Mouse (Mus musculus): ENCODE data around the gene Tdgf1.

The Tdgf1 gene

GRCm38 (mm10) chr9:110914631-110915236 is 31.2 kb downstream of the Tdgf1 start:
- DNase-seq (ENCODE audit: low spot score in 2 of 2) = no peak

GRCm38 (mm10) chr9:110909371-110909967 is 36.5 kb downstream of the Tdgf1 start:
- DNase-seq (ENCODE audit: low spot score in 2 of 2) = no peak

GRCm38 (mm10) chr9:110908631-110909016 is 37.3 kb downstream of the Tdgf1 start:
- DNase-seq (ENCODE audit: low spot score in 2 of 2) = no peak

GRCm38 (mm10) chr9:110907838-110908630 is 37.9 kb downstream of the Tdgf1 start:
- no peak for DNase-seq (ENCODE audit: low spot score in 2 of 2)

- DNase-seq (ENCODE audit: low spot score in 2 of 2) = no peak
These were observed 38.6 kb downstream of the Tdgf1 start for GRCm38 (mm10) chr9:110907201-110907837.

GRCm38 (mm10) chr9:110902271-110902670 is 43.7 kb downstream of the Tdgf1 start:
- no peak for DNase-seq (ENCODE audit: low spot score in 2 of 2)

- DNase-seq (ENCODE audit: low spot score in 2 of 2) = no peak
These were observed 44.8 kb downstream of the Tdgf1 start for GRCm38 (mm10) chr9:110901204-110901603.

- DNase-seq (ENCODE audit: low spot score in 2 of 2) = no peak
These were observed 46.4 kb downstream of the Tdgf1 start for GRCm38 (mm10) chr9:110899451-110900008.

GRCm38 (mm10) chr9:110896595-110896994 is 49.4 kb downstream of the Tdgf1 start:
- DNase-seq (ENCODE audit: low spot score in 2 of 2) = no peak

- no peak for DNase-seq (ENCODE audit: low spot score in 2 of 2)
These were observed 50.0 kb downstream of the Tdgf1 start for GRCm38 (mm10) chr9:110895994-110896393.

- DNase-seq (ENCODE audit: low spot score in 2 of 2) = no peak
These were observed 50.5 kb downstream of the Tdgf1 start for GRCm38 (mm10) chr9:110895507-110895906.

GRCm38 (mm10) chr9:110893429-110893828 is 52.5 kb downstream of the Tdgf1 start:
- DNase-seq (ENCODE audit: low spot score in 2 of 2) = no peak

- DNase-seq (ENCODE audit: low spot score in 2 of 2) = no peak
These were observed 53.4 kb downstream of the Tdgf1 start for GRCm38 (mm10) chr9:110892552-110892951.

- no peak for DNase-seq (ENCODE audit: low spot score in 2 of 2)
These were observed 54.7 kb downstream of the Tdgf1 start for GRCm38 (mm10) chr9:110891077-110891828.

GRCm38 (mm10) chr9:110890026-110890783 is 55.8 kb downstream of the Tdgf1 start:
- DNase-seq (ENCODE audit: low spot score in 2 of 2) = no peak

Measured in left cerebral cortex, adult 9 months (tissue).